ENCODE assay signal across 28 mouse cellular contexts in genomic region chr1:84056306-84056705, GRCm38 (mm10).
DNase-seq lines count a peak whose midpoint lies in the region; ATAC-seq lines count a peak whose summit lies in the region.
"Had no signal": no experiment of that assay in that cellular context is flagged by ENCODE, and none has a peak within 500 bp of the region (broad histone marks: within the 10 kb centered on the region; RNA-seq: fewer than 3 reads in every experiment).

No protein-coding gene starts in this region.

- no peaks in the 10 kb centered on the region for H3K36me3 ChIP-seq in hindbrain, embryonic 14.5 days (replicated peaks; ENCODE audit: control insufficient read depth, insufficient read depth)
- H3K36me3 ChIP-seq in hindbrain, embryonic 10.5 days = no peaks in the 10 kb centered on the region
- no peaks in the 10 kb centered on the region for H3K36me3 ChIP-seq in kidney, embryonic 14.5 days (ENCODE audit: control insufficient read depth, insufficient read depth, low read length)
- H3K36me3 ChIP-seq: embryonic facial prominence, embryonic 10.5 days; embryonic facial prominence, embryonic 13.5 days; forebrain, embryonic 12.5 days; forebrain, embryonic 15.5 days; heart, embryonic 10.5 days; heart, embryonic 13.5 days had no signal

- no peak for DNase-seq in hindbrain, embryonic 14.5 days (ENCODE audit: low spot score)
- no peak for DNase-seq in hindbrain, embryonic 10.5 days (ENCODE audit: low spot score)
- peak; percentile 92 for DNase-seq in Muller cell, postnatal 12 days (ENCODE audit: inconsistent ontology term)
- peak; percentile 63 for DNase-seq in retina, embryonic 14.5 days (ENCODE audit: low spot score)
- DNase-seq in frontal cortex, postnatal 14 days (ENCODE audit: low spot score in 2 of 2) = no peak
- DNase-seq: adrenal gland, adult 8-10 months; adrenal gland, postnatal 25 days; cerebellum, adult 11-12 months; cerebellum, adult 8-10 months; cerebellum, postnatal 10 days; cerebellum, postnatal 36 days; embryo, embryonic 11 days; gastrocnemius, postnatal 10 days; gastrocnemius, postnatal 36 days; heart, adult 2 months; heart, postnatal 14 days; heart, postnatal 4 days had no signal

- H3K9ac ChIP-seq in hindbrain, embryonic 14.5 days = no peak overlapping the region
- no peak overlapping the region for H3K9ac ChIP-seq in kidney, embryonic 14.5 days (ENCODE audit: low read depth, low read length)
- H3K9ac ChIP-seq: embryonic facial prominence, embryonic 13.5 days; forebrain, embryonic 12.5 days; forebrain, embryonic 15.5 days; heart, embryonic 13.5 days had no signal

- H3K27me3 ChIP-seq in hindbrain, embryonic 14.5 days (ENCODE audit: control insufficient read depth, insufficient read depth, low read length) = no peaks in the 10 kb centered on the region
- no peaks in the 10 kb centered on the region for H3K27me3 ChIP-seq in hindbrain, embryonic 10.5 days (ENCODE audit: insufficient read depth, poor library complexity, severe bottlenecking)
- no peaks in the 10 kb centered on the region for H3K27me3 ChIP-seq in kidney, embryonic 14.5 days (ENCODE audit: control insufficient read depth, insufficient read depth, low read length)
- H3K27me3 ChIP-seq: embryonic facial prominence, embryonic 13.5 days; forebrain, embryonic 12.5 days; forebrain, embryonic 15.5 days; heart, embryonic 13.5 days had no signal

- H3K4me1 ChIP-seq in hindbrain, embryonic 14.5 days (replicated peaks; ENCODE audit: control insufficient read depth, insufficient read depth, low read length) = peaks cover 23% of the 10 kb centered on the region
- H3K4me1 ChIP-seq in hindbrain, embryonic 10.5 days (replicated peaks) = peaks cover 6% of the 10 kb centered on the region; the same call in 1 of the 2 replicates
- H3K4me1 ChIP-seq in kidney, embryonic 14.5 days (ENCODE audit: control insufficient read depth, insufficient read depth, low read length) = no peaks in the 10 kb centered on the region
- H3K4me1 ChIP-seq: embryonic facial prominence, embryonic 13.5 days; heart, embryonic 10.5 days; heart, embryonic 13.5 days had no signal

- H3K9me3 ChIP-seq in hindbrain, embryonic 14.5 days (ENCODE audit: control insufficient read depth, low read length) = no peaks in the 10 kb centered on the region
- no peaks in the 10 kb centered on the region for H3K9me3 ChIP-seq in hindbrain, embryonic 10.5 days
- no peaks in the 10 kb centered on the region for H3K9me3 ChIP-seq in kidney, embryonic 14.5 days (ENCODE audit: control insufficient read depth, low read length)
- H3K9me3 ChIP-seq: embryonic facial prominence, embryonic 10.5 days; embryonic facial prominence, embryonic 13.5 days; forebrain, embryonic 12.5 days; forebrain, embryonic 15.5 days; heart, embryonic 10.5 days; heart, embryonic 13.5 days had no signal

- no peak overlapping the region for H3K4me2 ChIP-seq in hindbrain, embryonic 14.5 days (replicated peaks)
- no peak overlapping the region for H3K4me2 ChIP-seq in kidney, embryonic 14.5 days (replicated peaks; ENCODE audit: low read depth, low read length)
- H3K4me2 ChIP-seq: embryonic facial prominence, embryonic 13.5 days; forebrain, embryonic 12.5 days; forebrain, embryonic 15.5 days; heart, embryonic 13.5 days had no signal

- WGBS in hindbrain, embryonic 14.5 days = 45% methylated on average over 1 of the region's 1 CpGs
- WGBS in hindbrain, embryonic 10.5 days = 82% methylated on average over 1 of the region's 1 CpGs
- 97% methylated on average over 1 of the region's 1 CpGs for WGBS in kidney, embryonic 14.5 days

- no peak for ATAC-seq in hindbrain, embryonic 14.5 days (ENCODE audit: low FRiP score)
- ATAC-seq in kidney, embryonic 14.5 days (ENCODE audit: low FRiP score, low TSS enrichment) = no peak
- ATAC-seq: activated CD4-positive, CD25-positive, alpha-beta regulatory T cell, adult 4 months; CD4-positive, CD25-positive, alpha-beta regulatory T cell, adult 4 months; inflammation-experienced regulatory T-cells, adult 6 months had no signal

- H3K4me3 ChIP-seq in hindbrain, embryonic 14.5 days (replicated peaks; ENCODE audit: low read length) = no peak overlapping the region
- H3K4me3 ChIP-seq in hindbrain, embryonic 10.5 days = no peak overlapping the region
- H3K4me3 ChIP-seq in kidney, embryonic 14.5 days (ENCODE audit: low read length) = no peak overlapping the region
- H3K4me3 ChIP-seq: embryonic facial prominence, embryonic 10.5 days; embryonic facial prominence, embryonic 13.5 days; erythroblast, embryonic 14.5 days; forebrain, embryonic 12.5 days; forebrain, embryonic 15.5 days; heart, adult 2 months; heart, embryonic 10.5 days; heart, embryonic 13.5 days had no signal

- peak overlapping the region; percentile 1; the same call in 1 of the 2 replicates for H3K27ac ChIP-seq in hindbrain, embryonic 14.5 days
- H3K27ac ChIP-seq in hindbrain, embryonic 10.5 days = no peak overlapping the region
- H3K27ac ChIP-seq in kidney, embryonic 14.5 days (ENCODE audit: low read depth, low read length) = no peak overlapping the region
- H3K27ac ChIP-seq: embryonic facial prominence, embryonic 10.5 days; embryonic facial prominence, embryonic 13.5 days; forebrain, embryonic 12.5 days; forebrain, embryonic 15.5 days; heart, adult 2 months; heart, embryonic 10.5 days; heart, embryonic 13.5 days had no signal

Comparison
In these comparisons a context has a peak if more than half of its experiments do, and no peak if none do; other contexts are left out.
1. DNase-seq: peak in Muller cell, postnatal 12 days (single experiment) and retina, embryonic 14.5 days (single experiment); none in hindbrain, embryonic 14.5 days (single experiment), hindbrain, embryonic 10.5 days (single experiment) and frontal cortex, postnatal 14 days (0 of 2).